Mouse (Mus musculus) erythroblast, embryonic 14.5 days (primary cell): ENCODE results near the gene Kcnv2. TPM values are rescaled to one million over a fixed set of nuclear protein-coding genes. Genes with fewer than 3 reads are reported as not detected.

Experiments used
- H3K27me3 ChIP-seq: 2 replicates; pipeline ENCODE4 v1.6.1; 2012; ENCODE audit warnings: inconsistent platforms; ENCODE audit not compliant: control insufficient read depth
- H3K36me3 ChIP-seq: 2 replicates; pipeline ENCODE4 v1.6.1; 2012; ENCODE audit warnings: mild to moderate bottlenecking, inconsistent platforms; ENCODE audit not compliant: control insufficient read depth
- H3K4me1 ChIP-seq: 2 replicates; pipeline ENCODE4 v1.6.1; 2012; ENCODE audit warnings: inconsistent platforms; ENCODE audit not compliant: control insufficient read depth
- H3K4me3 ChIP-seq: replicated peaks from 2 replicates; pipeline ENCODE3; 2012; ENCODE audit warnings: moderate library complexity, mild to moderate bottlenecking, inconsistent platforms
- H3K9me3 ChIP-seq: 2 replicates; pipeline ENCODE4 v1.6.1; 2012; ENCODE audit warnings: low read length, inconsistent platforms, mixed read lengths; ENCODE audit not compliant: control insufficient read depth
- GATA1 ChIP-seq: IDR thresholded peaks from 2 replicates; pipeline ENCODE4 v1.6.1; 2012; ENCODE audit warnings: low read length, inconsistent platforms, mixed read lengths
- TAL1 ChIP-seq: IDR thresholded peaks from 3 replicates; pipeline ENCODE4 v1.6.1; 2012; ENCODE audit warnings: low read length, inconsistent platforms, mixed read lengths
- polyA plus RNA-seq: library from polyadenylated mRNA; stranded (reverse); fragments of >175 nt; gene quantifications from 2 replicates; pipeline ENCODE4 v1.2.3, GENCODE M21; 2012

Gene Kcnv2
- polyA plus RNA-seq, 1 experiment, result not detected

DNA sequence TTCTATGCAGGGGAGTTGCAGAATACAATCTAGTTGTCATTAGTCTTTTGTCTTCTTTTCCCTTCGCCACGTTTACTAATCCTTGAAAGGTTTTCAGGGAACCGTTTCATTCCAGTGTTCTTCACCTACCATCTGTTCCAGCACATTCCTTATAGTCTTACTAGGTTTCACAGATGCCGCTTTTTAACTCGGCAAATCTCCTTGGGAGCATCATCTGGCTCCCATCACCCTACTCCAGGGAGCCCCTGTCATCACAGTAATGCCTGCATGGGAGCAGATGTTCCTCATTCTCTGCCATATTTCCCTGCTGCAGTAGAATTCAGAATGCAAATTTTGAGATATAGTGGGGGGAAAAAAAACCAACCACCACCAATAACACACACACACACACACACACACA, 5.1 kb upstream of the Kcnv2 start:
- TF ChIP-seq TAL1 (no peak), GATA1 (no peak)
- Histone ChIP-seq H3K9me3 (no peaks in the 10 kb centered on the region), H3K4me1 (no peaks in the 10 kb centered on the region), H3K36me3 (no peaks in the 10 kb centered on the region), H3K4me3 (no peak overlapping the region), H3K27me3 (no peaks in the 10 kb centered on the region)

DNA sequence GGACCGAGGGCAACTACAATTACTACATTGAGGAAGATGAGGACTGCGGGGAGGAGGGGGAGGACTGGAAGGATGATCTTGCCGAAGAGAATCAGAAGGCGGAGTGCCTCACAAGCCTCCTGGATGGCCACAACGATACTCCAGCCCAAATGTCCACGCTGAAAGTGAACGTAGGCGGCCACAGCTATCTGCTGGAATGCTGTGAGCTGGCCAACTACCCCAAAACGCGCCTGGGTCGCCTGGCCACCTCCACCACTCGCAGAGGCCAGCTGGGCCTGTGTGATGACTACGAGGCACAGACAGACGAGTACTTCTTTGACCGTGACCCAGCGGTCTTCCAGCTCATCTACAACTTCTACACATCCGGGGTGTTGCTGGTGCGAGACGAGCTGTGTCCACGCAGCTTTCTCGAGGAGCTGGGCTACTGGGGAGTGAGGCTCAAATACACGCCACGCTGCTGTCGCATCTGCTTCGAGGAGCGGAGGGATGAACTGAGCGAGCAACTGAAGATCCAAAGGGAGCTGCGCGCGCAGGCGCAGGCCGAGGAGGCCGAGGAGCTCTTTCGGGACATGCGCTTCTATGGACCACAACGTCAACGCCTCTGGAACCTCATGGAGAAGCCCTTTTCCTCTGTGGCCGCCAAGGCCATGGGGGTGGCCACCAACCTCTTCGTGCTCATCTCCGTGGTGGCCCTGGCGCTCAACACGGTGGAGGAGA, 681 bp downstream of the Kcnv2 start:
- Histone ChIP-seq H3K4me1 (no peaks in the 10 kb centered on the region), H3K9me3 (peaks cover 10% of the 10 kb centered on the region), H3K36me3 (no peaks in the 10 kb centered on the region), H3K27me3 (no peaks in the 10 kb centered on the region), H3K4me3 (no peak overlapping the region)
- TF ChIP-seq TAL1 (no peak), GATA1 (no peak)

DNA sequence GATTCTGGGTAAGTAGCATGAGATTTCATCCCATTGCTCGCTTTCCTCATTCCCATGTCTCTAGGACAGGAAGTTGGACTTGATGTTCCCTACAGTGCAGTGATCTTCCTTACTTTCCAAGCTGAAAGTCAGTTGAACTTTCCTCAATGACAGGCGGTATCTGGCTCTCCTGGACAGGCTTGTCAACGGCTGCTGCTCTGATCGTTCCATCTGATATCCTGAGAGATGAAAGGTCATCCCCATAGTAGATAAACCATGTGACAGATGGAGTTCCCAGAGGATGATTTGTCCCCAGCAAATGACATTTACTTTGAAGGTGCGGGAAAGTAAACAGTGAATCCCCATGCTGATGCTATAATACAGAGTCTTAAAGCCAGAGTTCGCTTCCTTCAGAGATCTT, 3.2 kb downstream of the Kcnv2 start:
- Histone ChIP-seq H3K4me1 (no peaks in the 10 kb centered on the region), H3K9me3 (peaks cover 10% of the 10 kb centered on the region), H3K27me3 (no peaks in the 10 kb centered on the region), H3K36me3 (no peaks in the 10 kb centered on the region), H3K4me3 (no peak overlapping the region)
- TF ChIP-seq GATA1, result no peak
- no peak for TF ChIP-seq TAL1

DNA sequence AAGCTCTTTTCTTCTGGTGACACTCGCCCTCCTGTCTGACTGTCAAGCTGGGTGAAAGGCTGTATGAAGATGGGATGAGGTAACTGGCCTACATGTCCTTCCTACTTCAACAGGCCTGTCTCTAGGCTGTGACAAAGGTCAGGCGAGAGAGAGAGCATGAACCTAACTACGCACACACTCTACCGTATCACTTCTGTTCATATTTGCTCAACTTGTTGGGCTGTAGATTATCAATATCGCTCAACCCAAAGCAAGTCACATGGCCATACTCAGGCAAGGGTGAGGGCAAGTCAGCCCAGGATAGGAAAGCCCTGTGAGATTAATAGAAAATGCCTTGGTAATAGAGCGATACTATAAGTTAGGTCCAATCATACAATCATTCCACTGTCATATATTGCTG, 5.2 kb downstream of the Kcnv2 start:
- Histone ChIP-seq H3K9me3 (peaks cover 10% of the 10 kb centered on the region), H3K4me1 (no peaks in the 10 kb centered on the region), H3K4me3 (no peak overlapping the region), H3K36me3 (no peaks in the 10 kb centered on the region), H3K27me3 (no peaks in the 10 kb centered on the region)
- TF ChIP-seq GATA1 (no peak), TAL1 (no peak)

DNA sequence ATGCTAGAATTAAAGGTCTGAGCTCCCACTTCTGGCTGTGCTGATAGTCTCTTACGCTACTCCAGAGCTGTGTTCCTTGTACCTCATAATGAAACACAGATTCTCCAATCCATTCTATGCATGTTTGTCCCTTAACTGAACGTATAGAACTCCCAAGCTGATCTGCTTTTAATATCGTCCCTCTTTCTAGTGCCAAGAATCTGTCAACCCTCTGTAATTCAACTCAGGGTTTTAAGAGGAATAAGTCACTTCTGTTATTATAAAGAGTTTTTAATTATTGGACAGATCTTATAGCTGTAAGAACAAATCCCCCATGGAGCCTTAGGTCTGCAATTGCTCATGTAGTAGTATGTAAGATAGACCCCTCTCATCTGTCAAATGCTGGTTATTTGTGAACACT, 5.8 kb downstream of the Kcnv2 start:
- H3K9me3 ChIP-seq, result peaks cover 7% of the 10 kb centered on the region
- no peak overlapping the region for H3K4me3 ChIP-seq
- H3K27me3 ChIP-seq, result no peaks in the 10 kb centered on the region
- H3K36me3 ChIP-seq, result no peaks in the 10 kb centered on the region
- TF ChIP-seq TAL1 (no peak), GATA1 (no peak)
- H3K4me1 ChIP-seq, result no peaks in the 10 kb centered on the region

DNA sequence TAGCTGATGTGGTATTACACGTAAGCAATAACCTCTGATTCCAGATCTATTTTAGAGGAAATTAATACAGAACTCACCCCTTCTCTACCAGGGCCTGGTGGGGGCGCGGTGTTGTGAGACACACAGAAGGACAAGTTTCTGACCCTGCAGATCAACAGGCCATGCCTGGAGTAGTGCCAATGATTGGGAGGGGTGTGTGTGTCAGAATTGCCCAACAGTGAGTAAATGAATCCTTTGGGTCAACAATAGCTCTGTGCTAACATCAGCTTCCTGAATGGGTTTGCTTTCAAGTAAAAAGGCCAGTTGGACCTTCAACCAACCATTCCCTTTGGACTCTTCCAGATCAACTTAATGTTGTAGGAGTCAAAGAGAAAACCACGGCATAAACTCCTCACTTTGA, 6.3 kb downstream of the Kcnv2 start:
- no peak for TF ChIP-seq TAL1
- no peak for TF ChIP-seq GATA1
- Histone ChIP-seq H3K27me3 (no peaks in the 10 kb centered on the region), H3K4me3 (no peak overlapping the region), H3K36me3 (no peaks in the 10 kb centered on the region), H3K9me3 (peaks cover 3% of the 10 kb centered on the region), H3K4me1 (no peaks in the 10 kb centered on the region)

DNA sequence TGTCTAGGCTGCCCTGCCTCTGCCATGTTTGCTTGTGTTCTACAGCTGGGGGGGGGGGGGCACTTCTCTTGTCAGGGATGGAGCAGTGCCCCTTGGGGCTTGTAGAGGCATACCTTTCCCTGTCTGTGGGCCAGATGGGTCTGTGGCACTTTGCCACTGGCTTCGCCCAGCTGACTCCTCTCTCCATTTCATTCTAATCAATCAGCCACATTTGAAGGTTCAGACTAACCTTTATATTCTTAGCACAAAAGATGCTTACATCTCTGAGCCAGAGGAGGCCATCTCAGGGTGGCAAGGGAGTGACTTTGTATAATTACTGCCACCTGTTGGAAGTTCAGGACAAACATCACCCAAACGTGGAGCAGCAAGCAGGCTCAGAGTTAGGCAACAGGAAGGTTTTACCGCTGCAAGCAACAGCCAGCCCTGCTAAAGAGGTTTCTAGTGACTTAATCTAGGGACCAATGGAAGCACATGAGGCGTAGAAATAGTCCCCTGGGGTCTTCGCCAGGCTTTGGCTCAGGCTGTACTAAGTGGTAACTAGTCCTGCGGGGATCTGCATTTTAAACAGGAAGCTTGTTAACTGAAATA, 9.9 kb downstream of the Kcnv2 start:
- Histone ChIP-seq H3K27me3 (no peaks in the 10 kb centered on the region), H3K4me3 (no peak overlapping the region), H3K36me3 (no peaks in the 10 kb centered on the region), H3K4me1 (no peaks in the 10 kb centered on the region), H3K9me3 (no peaks in the 10 kb centered on the region)
- no peak for TF ChIP-seq TAL1
- TF ChIP-seq GATA1, result no peak

DNA sequence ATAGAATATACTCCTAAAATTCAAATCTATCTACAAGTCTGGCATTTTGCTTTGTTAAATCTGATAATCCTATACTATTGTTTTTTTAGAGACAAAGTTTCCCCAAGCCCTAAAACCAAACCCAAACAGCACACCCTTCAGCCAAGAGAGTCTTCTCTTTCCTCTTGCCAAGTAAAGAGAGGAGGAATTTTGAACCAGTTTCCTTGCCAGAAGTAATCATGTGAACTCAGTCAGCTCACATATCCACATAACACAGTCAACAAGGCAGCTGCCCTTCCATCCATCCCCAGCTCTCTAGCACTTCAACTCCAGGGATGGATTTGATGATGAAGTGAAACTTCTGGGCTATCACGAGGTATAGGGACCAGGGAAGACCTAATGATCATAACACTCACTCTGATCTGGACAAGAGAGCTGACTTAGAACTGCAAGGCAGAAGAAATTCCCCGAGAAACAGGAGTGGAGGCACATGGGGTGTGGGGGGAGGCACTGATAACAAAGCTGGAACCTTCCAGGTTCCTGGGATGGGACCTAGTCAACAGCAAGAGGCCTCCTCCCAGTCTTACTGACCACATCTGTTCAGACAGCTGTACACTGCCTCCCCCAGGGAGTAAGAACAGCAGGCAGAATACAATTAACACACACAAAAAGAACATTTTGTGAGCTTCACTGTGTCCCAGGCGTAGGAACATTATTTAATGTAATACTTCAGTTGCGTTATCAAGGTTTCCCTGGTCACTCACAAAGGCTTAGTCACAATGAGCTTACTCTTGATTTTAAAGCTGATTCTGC, 13.9 kb downstream of the Kcnv2 start:
- no peak for TF ChIP-seq TAL1
- TF ChIP-seq GATA1, result no peak

DNA sequence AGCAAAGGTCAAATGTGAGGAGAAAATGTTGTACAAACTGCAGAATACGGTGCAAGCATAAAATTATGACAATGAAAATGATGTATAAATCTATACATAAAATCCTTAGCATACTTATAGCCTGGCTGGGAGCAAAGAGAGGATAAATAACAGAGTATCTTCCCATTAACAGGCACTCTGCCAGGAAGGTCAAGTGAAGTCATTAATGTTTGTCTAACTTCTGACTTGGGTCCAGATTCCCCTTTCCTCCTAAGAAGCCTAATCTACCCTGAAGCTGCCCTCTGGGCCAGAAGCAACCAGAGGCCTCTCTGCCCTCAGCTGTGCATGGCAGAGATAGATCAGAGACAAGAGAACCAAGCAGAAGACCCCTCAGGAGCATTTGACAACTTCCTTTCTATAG, 24.1 kb downstream of the Kcnv2 start:
- Histone ChIP-seq H3K4me3 (no peak overlapping the region), H3K4me1 (no peaks in the 10 kb centered on the region), H3K9me3 (peaks cover 4% of the 10 kb centered on the region; the same call in 1 of the 2 replicates), H3K36me3 (no peaks in the 10 kb centered on the region), H3K27me3 (no peaks in the 10 kb centered on the region)
- TF ChIP-seq TAL1, result no peak
- TF ChIP-seq GATA1, result no peak

More for the DNA sequence above, 13.9 kb downstream of the Kcnv2 start:
- Histone ChIP-seq H3K9me3 (no peaks in the 10 kb centered on the region), H3K27me3 (no peaks in the 10 kb centered on the region), H3K36me3 (no peaks in the 10 kb centered on the region), H3K4me3 (no peak overlapping the region), H3K4me1 (no peaks in the 10 kb centered on the region)
